13 mouse cellular contexts compared by ENCODE assay signal in the genomic region with DNA sequence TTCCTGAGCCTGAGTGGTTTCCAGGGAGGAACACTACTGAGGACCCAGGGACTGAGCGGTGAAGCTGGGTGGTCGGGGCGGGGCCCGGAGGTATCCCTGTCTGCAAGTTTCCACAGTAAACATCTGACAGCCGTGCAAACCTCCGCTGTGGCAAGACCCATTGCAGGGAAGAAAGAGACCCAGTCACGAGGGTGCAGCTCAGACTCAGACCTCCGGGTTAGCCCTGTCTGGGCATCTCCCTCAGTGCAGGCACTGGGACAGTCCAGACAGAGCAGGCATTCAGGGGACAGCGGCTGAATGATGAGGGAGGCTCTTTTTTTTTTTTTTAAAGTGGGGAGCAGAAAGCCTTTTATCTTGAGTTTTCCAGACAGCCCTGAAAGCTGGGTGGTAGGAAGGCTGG. TPM values are rescaled to one million over a fixed set of nuclear protein-coding genes. Genes with fewer than 3 reads are reported as not detected.
A peak's percentile ranks its signal among the peaks of the same experiment; 100 is the strongest.
DNase-seq lines count a peak whose midpoint lies in the region; ATAC-seq and TF ChIP-seq lines count a peak whose summit lies in the region.
"Had no signal": no experiment of that assay in that cellular context is flagged by ENCODE, and none has a peak within 500 bp of the region (broad histone marks: within the 10 kb centered on the region; RNA-seq: fewer than 3 reads in every experiment).

No protein-coding gene starts in this region.

- H3K36me3 ChIP-seq in heart, embryonic 10.5 days, result no peaks in the 10 kb centered on the region
- H3K36me3 ChIP-seq in ES-E14 (ENCODE audit: control insufficient read depth, insufficient read depth, low read length, poor library complexity, severe bottlenecking), result no peaks in the 10 kb centered on the region
- no peaks in the 10 kb centered on the region for H3K36me3 ChIP-seq in hindbrain, embryonic 12.5 days
- H3K36me3 ChIP-seq in neural tube, embryonic 13.5 days, result no peaks in the 10 kb centered on the region
- H3K36me3 ChIP-seq: heart, embryonic 15.5 days; lung, embryonic 15.5 days had no signal

- H3K4me3 ChIP-seq in heart, embryonic 10.5 days, result no peak overlapping the region
- H3K4me3 ChIP-seq in ES-E14 (ENCODE audit: insufficient read depth in 1 of 2, low read depth in 1 of 2, low read length in 2 of 2, poor library complexity in 1 of 2, severe bottlenecking in 1 of 2), result no peak overlapping the region
- no peak overlapping the region for H3K4me3 ChIP-seq in hindbrain, embryonic 12.5 days
- H3K4me3 ChIP-seq in neural tube, embryonic 13.5 days, result no peak overlapping the region
- H3K4me3 ChIP-seq: heart, embryonic 15.5 days; lung, embryonic 15.5 days had no signal

- peak; percentile 69; the same call in 1 of the 2 replicates for ATAC-seq in hindbrain, embryonic 12.5 days (ENCODE audit: low FRiP score)
- ATAC-seq in neural tube, embryonic 13.5 days (ENCODE audit: low read depth), result peak; percentile 70; the same call in 1 of the 2 replicates
- ATAC-seq in monocyte, adult 5-6 weeks (replicated peaks; ENCODE audit: insufficient number of reproducible peaks, low FRiP score, low TSS enrichment, poor library complexity, severe bottlenecking), result no peak
- ATAC-seq: forebrain, embryonic 16.5 days had no signal

- H3K27me3 ChIP-seq in heart, embryonic 10.5 days (ENCODE audit: insufficient read depth, poor library complexity, severe bottlenecking), result peaks cover 28% of the 10 kb centered on the region; the same call in 1 of the 2 replicates
- peaks cover 15% of the 10 kb centered on the region; the same call in 1 of the 2 replicates for H3K27me3 ChIP-seq in hindbrain, embryonic 12.5 days
- no peaks in the 10 kb centered on the region for H3K27me3 ChIP-seq in neural tube, embryonic 13.5 days
- H3K27me3 ChIP-seq: heart, embryonic 15.5 days; lung, embryonic 15.5 days had no signal

- no peak for DNase-seq in heart, embryonic 10.5 days (ENCODE audit: low spot score)
- no peak for DNase-seq in heart, postnatal 25 days (ENCODE audit: low spot score)
- no peak for DNase-seq in ES-E14 (ENCODE audit: low read depth, low spot score)
- no peak for DNase-seq in c-Kit-positive CD71-positive TER-119-positive erythroid progenitor cells, embryonic 14.5 days (ENCODE audit: low spot score)
- no peak for DNase-seq in urinary bladder, postnatal 25 days (ENCODE audit: low spot score)
- DNase-seq: thymus, postnatal 36 days had no signal

- intact Hi-C loops in heart, postnatal 25 days (cut with DNase I), result no loop called here

- no peak overlapping the region for H3K9ac ChIP-seq in ES-E14 (ENCODE audit: insufficient read depth, low read depth, low read length, poor library complexity, severe bottlenecking)
- no peak overlapping the region for H3K9ac ChIP-seq in hindbrain, embryonic 12.5 days
- H3K9ac ChIP-seq in neural tube, embryonic 13.5 days, result no peak overlapping the region
- H3K9ac ChIP-seq: heart, embryonic 15.5 days; lung, embryonic 15.5 days had no signal

- H3K4me2 ChIP-seq in hindbrain, embryonic 12.5 days (replicated peaks), result no peak overlapping the region
- H3K4me2 ChIP-seq in neural tube, embryonic 13.5 days, result peak overlapping the region; percentile 11; the same call in 1 of the 2 replicates
- H3K4me2 ChIP-seq: heart, embryonic 15.5 days; lung, embryonic 15.5 days had no signal

- peak overlapping the region; percentile 56 for H3K27ac ChIP-seq in heart, embryonic 10.5 days
- no peak overlapping the region for H3K27ac ChIP-seq in ES-E14 (ENCODE audit: insufficient read depth, low read depth, low read length, poor library complexity, severe bottlenecking)
- no peak overlapping the region for H3K27ac ChIP-seq in hindbrain, embryonic 12.5 days
- H3K27ac ChIP-seq in neural tube, embryonic 13.5 days (replicated peaks), result 0 out of 2 replicates have a peak overlapping the region, but pooled peaks have one; percentile 28
- H3K27ac ChIP-seq: heart, embryonic 15.5 days; kidney, postnatal 0 days; lung, embryonic 15.5 days had no signal

- in situ Hi-C loops in ES-E14 (cut with MboI; ENCODE audit: low sequenced_read_pairs in 2 of 2, unreplicated experiment in 2 of 2), result no loop called here

- 51% methylated on average over 9 of the region's 9 CpGs for WGBS in heart, embryonic 10.5 days
- WGBS in hindbrain, embryonic 12.5 days, result 35% methylated on average over 9 of the region's 9 CpGs
- 16% methylated on average over 9 of the region's 9 CpGs for WGBS in neural tube, embryonic 13.5 days

- H3K9me3 ChIP-seq in heart, embryonic 10.5 days, result no peaks in the 10 kb centered on the region
- no peaks in the 10 kb centered on the region for H3K9me3 ChIP-seq in ES-E14 (ENCODE audit: control insufficient read depth, insufficient read depth, low read depth, low read length)
- H3K9me3 ChIP-seq in hindbrain, embryonic 12.5 days (replicated peaks), result no peaks in the 10 kb centered on the region
- H3K9me3 ChIP-seq in neural tube, embryonic 13.5 days, result no peaks in the 10 kb centered on the region
- H3K9me3 ChIP-seq: heart, embryonic 15.5 days; lung, embryonic 15.5 days had no signal

- peaks cover 82% of the 10 kb centered on the region for H3K4me1 ChIP-seq in heart, embryonic 10.5 days
- peaks cover 13 to 24% of the 10 kb centered on the region in 2 experiments for H3K4me1 ChIP-seq in ES-E14 (ENCODE audit: control insufficient read depth in 2 of 2, insufficient read depth in 2 of 2, low read length in 2 of 2, poor library complexity in 1 of 2)
- H3K4me1 ChIP-seq in hindbrain, embryonic 12.5 days, result peaks cover 64% of the 10 kb centered on the region
- H3K4me1 ChIP-seq in neural tube, embryonic 13.5 days (replicated peaks), result peaks cover 72% of the 10 kb centered on the region

TF ChIP-seq in ES-E14, 5 proteins besides CTCF, POLR2A, EP300 and RAD21:
- no peak for TF ChIP-seq CHD2 (IDR thresholded peaks at IDR 0.05; ENCODE audit: low read depth, low read length)
- TF ChIP-seq ZNF384 (IDR thresholded peaks at IDR 0.05; ENCODE audit: low read depth, low read length), result peak; percentile 66
- TF ChIP-seq HCFC1 (IDR thresholded peaks at IDR 0.05; ENCODE audit: borderline replicate concordance, insufficient read depth, low read length), result no peak
- TF ChIP-seq ZC3H11A (IDR thresholded peaks at IDR 0.05; ENCODE audit: borderline replicate concordance, low read depth, low read length), result no peak
- TF ChIP-seq MAFK (IDR thresholded peaks at IDR 0.05; ENCODE audit: insufficient read depth, low read depth, low read length), result no peak

RNA-seq across cellular contexts. Expression of gene Spsb1, which starts 9.6 kb away (rescaled TPM):
- 3.9 and 9.2 TPM in 2 replicates for polyA plus RNA-seq in heart, embryonic 10.5 days (2016; fragmentation: Nextera tagmentation; extraction: Ambion mirVana)
- 10 to 100 TPM; 32.6 to 36.7 TPM for total RNA-seq in heart, postnatal 25 days (2021)
- total RNA-seq in ES-E14 (2012; rRNA removed), result 11.2 and 12.0 TPM in 2 replicates
- polyA plus RNA-seq in hindbrain, embryonic 12.5 days (2016; fragmentation: Nextera tagmentation; extraction: Ambion mirVana), result 15.5 and 17.8 TPM in 2 replicates
- polyA plus RNA-seq in neural tube, embryonic 13.5 days (2015; fragmentation: Nextera tagmentation; extraction: Ambion mirVana), result 9.0 and 9.5 TPM in 2 replicates
- 0.39 TPM in 1 of 3 replicates, not detected in the others for total RNA-seq in monocyte, adult 5-6 weeks (2017)

Comparison
In these comparisons a context has a peak if more than half of its experiments do, and no peak if none do; other contexts are left out.
1. H3K27ac ChIP-seq: peak in heart, embryonic 10.5 days (single experiment) and neural tube, embryonic 13.5 days (single experiment); none in ES-E14 (single experiment) and hindbrain, embryonic 12.5 days (single experiment).